ENCODE assay signal across 8 mouse cellular contexts in the genomic region with DNA sequence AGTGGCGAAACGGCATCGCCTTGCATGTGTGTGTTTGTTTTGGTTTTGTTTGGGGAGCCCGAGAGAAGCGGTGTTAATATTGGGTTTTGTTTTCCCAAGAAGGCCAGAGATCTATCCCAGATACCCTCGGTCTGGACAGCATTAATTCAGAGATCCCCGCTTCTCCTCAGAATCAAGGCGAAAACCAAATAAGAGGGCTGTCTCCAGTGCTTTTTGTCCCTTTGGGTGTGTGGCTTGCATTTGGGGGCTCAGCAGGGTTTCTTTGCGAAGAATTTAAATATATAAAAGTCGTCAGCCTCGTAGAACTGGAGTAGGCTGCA. TPM values are rescaled to one million over a fixed set of nuclear protein-coding genes. Genes with fewer than 3 reads are reported as not detected.
DNase-seq lines count a peak whose midpoint lies in the region; ATAC-seq and TF ChIP-seq lines count a peak whose summit lies in the region.

No protein-coding gene starts in this region.

- no peak for DNase-seq in heart, adult 2 months
- DNase-seq in heart, postnatal 36 days, result no peak
- no peak for DNase-seq in thymus, adult 2 months
- DNase-seq in thymus, postnatal 4 days, result no peak
- no peak for DNase-seq in liver, embryonic 11.5 days (ENCODE audit: low spot score)
- no peak for DNase-seq in stomach, postnatal 0 days (ENCODE audit: low spot score)
- no peak for DNase-seq in embryo, embryonic 11 days

- no peaks in the 10 kb centered on the region for H3K9me3 ChIP-seq in liver, embryonic 11.5 days (ENCODE audit: control insufficient read depth, low read length)
- no peaks in the 10 kb centered on the region for H3K9me3 ChIP-seq in stomach, postnatal 0 days (ENCODE audit: control insufficient read depth, low read length)

- intact Hi-C loops in heart, adult 2 months (cut with DNase I), result no loop called here
- intact Hi-C loops in heart, postnatal 36 days (cut with DNase I), result no loop called here

- H3K4me2 ChIP-seq in liver, embryonic 11.5 days, result peak overlapping the region; percentile 98
- peak overlapping the region; percentile 98 for H3K4me2 ChIP-seq in stomach, postnatal 0 days (replicated peaks; ENCODE audit: low read depth)

- TF ChIP-seq EP300 in heart, adult 2 months (IDR thresholded peaks at IDR 0.05; ENCODE audit: insufficient read depth, low read depth, low read length), result no peak
- no peak for TF ChIP-seq EP300 in stomach, postnatal 0 days (optimal IDR thresholded peaks at IDR 0.05)

- 4% methylated on average over 11 of the region's 11 CpGs for WGBS in heart, adult 2 months
- WGBS in thymus, adult 2 months, result 9% methylated on average over 11 of the region's 11 CpGs
- WGBS in liver, embryonic 11.5 days, result 7% methylated on average over 11 of the region's 11 CpGs
- 2% methylated on average over 11 of the region's 11 CpGs for WGBS in stomach, postnatal 0 days

- H3K36me3 ChIP-seq in heart, adult 2 months (ENCODE audit: control insufficient read depth, insufficient read depth, low read length), result no peaks in the 10 kb centered on the region
- H3K36me3 ChIP-seq in thymus, adult 2 months (ENCODE audit: control insufficient read depth, insufficient read depth, low read length), result no peaks in the 10 kb centered on the region
- no peaks in the 10 kb centered on the region for H3K36me3 ChIP-seq in liver, embryonic 11.5 days (ENCODE audit: control insufficient read depth, insufficient read depth, low read length)
- no peaks in the 10 kb centered on the region for H3K36me3 ChIP-seq in stomach, postnatal 0 days (ENCODE audit: control insufficient read depth, insufficient read depth, low read length)

- peak overlapping the region; percentile 89 for H3K4me3 ChIP-seq in heart, adult 2 months
- peak overlapping the region; percentile 70 for H3K4me3 ChIP-seq in thymus, adult 2 months (ENCODE audit: control insufficient read depth, insufficient read depth, low read length)
- H3K4me3 ChIP-seq in liver, embryonic 11.5 days (ENCODE audit: low read depth, low read length), result peak overlapping the region; percentile 79
- peak overlapping the region; percentile 85 for H3K4me3 ChIP-seq in stomach, postnatal 0 days (ENCODE audit: low read depth, low read length)

- TF ChIP-seq POLR2A in heart, adult 2 months (IDR thresholded peaks at IDR 0.05; ENCODE audit: insufficient read depth, low read depth, low read length), result no peak
- no peak for TF ChIP-seq POLR2A in thymus, adult 2 months (IDR thresholded peaks at IDR 0.05; ENCODE audit: control insufficient read depth, extremely low read depth, insufficient read depth, low read length, poor library complexity)

- no peak; the same call in 1 of the 2 replicates for ATAC-seq in liver, embryonic 11.5 days (replicated peaks; ENCODE audit: low FRiP score)
- ATAC-seq in stomach, postnatal 0 days (ENCODE audit: low FRiP score, low TSS enrichment), result no peak
- ATAC-seq in granulocyte monocyte progenitor cell, adult 5-6 weeks (replicated peaks; ENCODE audit: poor library complexity, severe bottlenecking), result no peak

- peak overlapping the region; percentile 68 for H3K27ac ChIP-seq in heart, adult 2 months
- no peak overlapping the region for H3K27ac ChIP-seq in thymus, adult 2 months (ENCODE audit: control insufficient read depth, insufficient read depth, low read length)
- no peak overlapping the region for H3K27ac ChIP-seq in liver, embryonic 11.5 days (ENCODE audit: low read depth, low read length)
- H3K27ac ChIP-seq in stomach, postnatal 0 days (replicated peaks), result peak overlapping the region; percentile 78

- 0 out of 2 replicates have a peak, but pooled peaks cover 1% of the 10 kb centered on the region for H3K4me1 ChIP-seq in heart, adult 2 months (ENCODE audit: control insufficient read depth, insufficient read depth, low read length)
- H3K4me1 ChIP-seq in thymus, adult 2 months (replicated peaks; ENCODE audit: control insufficient read depth, insufficient read depth, low read length), result peaks cover 7% of the 10 kb centered on the region; the same call in 1 of the 2 replicates
- H3K4me1 ChIP-seq in liver, embryonic 11.5 days (replicated peaks; ENCODE audit: control insufficient read depth, insufficient read depth, low read length), result peaks cover 5% of the 10 kb centered on the region
- no peaks in the 10 kb centered on the region for H3K4me1 ChIP-seq in stomach, postnatal 0 days (replicated peaks; ENCODE audit: control insufficient read depth, insufficient read depth)

- peak overlapping the region; percentile 89 for H3K9ac ChIP-seq in heart, adult 2 months (ENCODE audit: low read depth, low read length)
- peak overlapping the region; percentile 71 for H3K9ac ChIP-seq in liver, embryonic 11.5 days (ENCODE audit: low read depth, low read length)
- H3K9ac ChIP-seq in stomach, postnatal 0 days (ENCODE audit: low read length), result peak overlapping the region; percentile 77

- H3K27me3 ChIP-seq in heart, adult 2 months (ENCODE audit: control insufficient read depth, insufficient read depth, low read length), result no peaks in the 10 kb centered on the region
- peaks cover 8% of the 10 kb centered on the region; the same call in 1 of the 2 replicates for H3K27me3 ChIP-seq in thymus, adult 2 months (ENCODE audit: control insufficient read depth, insufficient read depth, low read length)
- H3K27me3 ChIP-seq in liver, embryonic 11.5 days (replicated peaks; ENCODE audit: control insufficient read depth, insufficient read depth, low read length), result peaks cover 11% of the 10 kb centered on the region; the same call in 1 of the 2 replicates
- H3K27me3 ChIP-seq in stomach, postnatal 0 days (ENCODE audit: control insufficient read depth, insufficient read depth, low read length), result no peaks in the 10 kb centered on the region

- no peak for TF ChIP-seq CTCF in heart, adult 2 months (IDR thresholded peaks at IDR 0.05)
- TF ChIP-seq CTCF in thymus, adult 2 months (IDR thresholded peaks at IDR 0.05; ENCODE audit: borderline replicate concordance, control insufficient read depth, extremely low read depth, insufficient read depth, low read length, poor library complexity), result no peak
- no peak for TF ChIP-seq CTCF in stomach, postnatal 0 days (IDR thresholded peaks at IDR 0.05; ENCODE audit: low read depth)

- H3K79me2 ChIP-seq in heart, adult 2 months (replicated peaks; ENCODE audit: control insufficient read depth, insufficient read depth, low read length), result no peaks in the 10 kb centered on the region; the same call in 1 of the 2 replicates

RNA-seq across cellular contexts. Expression of a gene that starts 0.3 kb away (rescaled TPM):
- total RNA-seq in heart, adult 2 months (2021), result 10 to 100 TPM; 22.0 to 24.0 TPM
- 10.7 and 11.5 TPM in 2 replicates for polyA plus RNA-seq in heart, adult 2 months (2012; rRNA removed)
- 10 to 100 TPM; 22.2 to 27.3 TPM for total RNA-seq in heart, postnatal 36 days (2021)
- polyA plus RNA-seq in thymus, adult 2 months (2012; rRNA removed), result 3.1 and 3.3 TPM in 2 replicates
- polyA plus RNA-seq in liver, embryonic 11.5 days (2014; fragmentation: Nextera tagmentation; extraction: Ambion mirVana), result 8.6 and 8.8 TPM in 2 replicates
- 6.8 and 8.0 TPM in 2 replicates for polyA plus RNA-seq in stomach, postnatal 0 days (2015; fragmentation: Nextera tagmentation; extraction: Ambion mirVana)
- 9.0 and 11.5 TPM in 2 replicates for total RNA-seq in granulocyte monocyte progenitor cell, adult 5-6 weeks (2014; fragmentation: Nextera tagmentation)
- total RNA-seq in granulocyte monocyte progenitor cell, adult 5-6 weeks (2017), result 1.5 and 3.7 TPM in 2 replicates

RNA-seq across cellular contexts. Expression of a gene that starts 54.3 kb away (rescaled TPM):
- 10 to 100 TPM; 11.1 to 18.0 TPM for total RNA-seq in heart, adult 2 months (2021)
- 15.4 and 34.0 TPM in 2 replicates for polyA plus RNA-seq in heart, adult 2 months (2012; rRNA removed)
- 10 to 100 TPM in 1 of 2 experiments, 1 to 10 TPM in 1; 6.7 to 12.0 TPM for total RNA-seq in heart, postnatal 36 days (2021)
- polyA plus RNA-seq in thymus, adult 2 months (2012; rRNA removed), result 3.9 and 4.8 TPM in 2 replicates
- 5.5 and 5.7 TPM in 2 replicates for polyA plus RNA-seq in liver, embryonic 11.5 days (2014; fragmentation: Nextera tagmentation; extraction: Ambion mirVana)
- polyA plus RNA-seq in stomach, postnatal 0 days (2015; fragmentation: Nextera tagmentation; extraction: Ambion mirVana), result 31.8 and 33.6 TPM in 2 replicates
- total RNA-seq in granulocyte monocyte progenitor cell, adult 5-6 weeks (2014; fragmentation: Nextera tagmentation), result not detected in 2 replicates
- total RNA-seq in granulocyte monocyte progenitor cell, adult 5-6 weeks (2017), result 0.90 and 1.1 TPM in 2 replicates

Comparison
In these comparisons a context has a peak if more than half of its experiments do, and no peak if none do; other contexts are left out.
1. H3K27ac ChIP-seq: peak in heart, adult 2 months (single experiment) and stomach, postnatal 0 days (single experiment); none in thymus, adult 2 months (single experiment) and liver, embryonic 11.5 days (single experiment).
2. Peak in every context shown above with its lines, with median percentiles within 50 percentile points of each other: H3K4me3 ChIP-seq and H3K9ac ChIP-seq.